Mouse (Mus musculus) effector memory CD4-positive, alpha-beta T cell, adult 7 months (primary cell): ENCODE results near the gene Unc45a. TPM values are rescaled to one million over a fixed set of nuclear protein-coding genes. Genes with fewer than 3 reads are reported as not detected.

Experiments used
- polyA plus RNA-seq: library from polyadenylated mRNA; unstranded; fragments of 100-300 nt; shearing (Covaris generic); gene quantifications from one replicate; pipeline ENCODE4 v1.2.1, GENCODE M21; 2017

Unc45a gene
- 177 TPM for polyA plus RNA-seq

GRCm38 (mm10) chr7:80340793-80341192 is at the start of gene Unc45a:
Gene Unc45a (minus strand): TSS chr7:80341005.

GRCm38 (mm10) chr7:80387633-80388543 is 47.1 kb upstream of the Unc45a start, which contains the start of gene Fes:
Gene Fes (minus strand): TSS chr7:80387946.

GRCm38 (mm10) chr7:80371041-80371751 is 30.4 kb upstream of the Unc45a start, which contains the start of gene Man2a2:
Gene Man2a2 (minus strand): TSS chr7:80371375.

GRCm38 (mm10) chr7:80342858-80343257 is 2.1 kb upstream of the Unc45a start, which contains the start of gene Hddc3:
Gene Hddc3 (plus strand): TSS chr7:80343104.

GRCm38 (mm10) chr7:80324043-80324815 is 16.6 kb downstream of the Unc45a start, which contains the start of gene Rccd1:
Gene Rccd1 (minus strand): TSS chr7:80324454.

GRCm38 (mm10) chr7:80294062-80294763 is 46.6 kb downstream of the Unc45a start, which contains the start of gene Prc1:
Gene Prc1 (plus strand): TSS chr7:80294450.

Other genes starting within 250 kb of the Unc45a start
- 31.9 TPM for gene Idh2, start 225.6 kb downstream of the Unc45a start, polyA plus RNA-seq
- 3.8 TPM for gene Sema4b, start 154.2 kb downstream of the Unc45a start, polyA plus RNA-seq
- gene Cib1, start 108.2 kb downstream of the Unc45a start, polyA plus RNA-seq, result 64.2 TPM
- 3.6 TPM for gene Gdpgp1, start 108.1 kb downstream of the Unc45a start, polyA plus RNA-seq
- gene Ttll13, start 94.6 kb downstream of the Unc45a start, polyA plus RNA-seq, result 0.95 TPM
- gene Ngrn, start 79.8 kb downstream of the Unc45a start, polyA plus RNA-seq, result 23.7 TPM
- 37.8 TPM for gene Vps33b, start 71.4 kb downstream of the Unc45a start, polyA plus RNA-seq
- 9.6 TPM for gene Prc1, start 46.6 kb downstream of the Unc45a start, polyA plus RNA-seq
- 36.5 TPM for gene Rccd1, start 16.6 kb downstream of the Unc45a start, polyA plus RNA-seq
- 1.6 TPM for gene Hddc3, start 2.1 kb upstream of the Unc45a start, polyA plus RNA-seq
- gene Man2a2, start 30.4 kb upstream of the Unc45a start, polyA plus RNA-seq, result 86.1 TPM
- gene Fes, start 46.9 kb upstream of the Unc45a start, polyA plus RNA-seq, result 5.0 TPM
- gene Furin, start 64.4 kb upstream of the Unc45a start, polyA plus RNA-seq, result 265 TPM
- 9.7 TPM for gene Blm, start 194.1 kb upstream of the Unc45a start, polyA plus RNA-seq